Mouse (Mus musculus) cerebellum, postnatal 25 days (tissue): ENCODE measurements around the gene Exo1.

Experiments
- DNase-seq, 2 experiments: peaks; one replicate each; pipeline ENCODE4 v3.0.0; 2021; ENCODE audit warnings: mixed read lengths in 2 of 2

Gene Exo1

GRCm38 (mm10) chr1:175880453-175881296 lies at the start of gene Exo1:
Gene Exo1 (plus strand): TSS chr1:175880581.
- peak; percentile 89 to 90 for DNase-seq

GRCm38 (mm10) chr1:175855515-175855914 lies 24.9 kb upstream of the Exo1 start:
- DNase-seq, result no peak

- DNase-seq, result no peak
These were observed 13.3 kb upstream of the Exo1 start for GRCm38 (mm10) chr1:175867050-175867449.

- DNase-seq, result peak in 1 of 2 experiments; percentile 21
These were observed 12.8 kb upstream of the Exo1 start for GRCm38 (mm10) chr1:175867558-175867957.

GRCm38 (mm10) chr1:175870716-175871115 lies 9.7 kb upstream of the Exo1 start:
- no peak for DNase-seq

GRCm38 (mm10) chr1:175872028-175872816 lies 8.2 kb upstream of the Exo1 start:
- DNase-seq, result no peak

GRCm38 (mm10) chr1:175883398-175883797 lies 3.0 kb downstream of the Exo1 start:
- DNase-seq, result no peak

GRCm38 (mm10) chr1:175893263-175893662 lies 12.9 kb downstream of the Exo1 start:
- no peak for DNase-seq

- no peak for DNase-seq
These were observed 13.3 kb downstream of the Exo1 start for GRCm38 (mm10) chr1:175893726-175894125.

GRCm38 (mm10) chr1:175911207-175911606 lies 30.8 kb downstream of the Exo1 start:
- no peak for DNase-seq

GRCm38 (mm10) chr1:175912038-175912437 lies 31.7 kb downstream of the Exo1 start:
- DNase-seq, result no peak

GRCm38 (mm10) chr1:175913728-175914303 lies 33.4 kb downstream of the Exo1 start:
- DNase-seq, result no peak

GRCm38 (mm10) chr1:175920029-175920428 lies 39.6 kb downstream of the Exo1 start, which contains the start of gene Gm38100:
Gene Gm38100 (plus strand): TSS chr1:175920329.
- DNase-seq, result no peak

- DNase-seq, result no peak
These were observed 40.7 kb downstream of the Exo1 start for GRCm38 (mm10) chr1:175921091-175921490.

GRCm38 (mm10) chr1:175923848-175924787 lies 43.7 kb downstream of the Exo1 start:
- DNase-seq, result peak; percentile 75 to 86

- DNase-seq, result no peak
These were observed 51.0 kb downstream of the Exo1 start for GRCm38 (mm10) chr1:175931391-175931790.

- peak; percentile 73 to 86 for DNase-seq
These were observed 55.9 kb downstream of the Exo1 start for GRCm38 (mm10) chr1:175936282-175936737.

- DNase-seq, result no peak
These were observed 58.4 kb downstream of the Exo1 start for GRCm38 (mm10) chr1:175938731-175939130.

GRCm38 (mm10) chr1:175943168-175943567 lies 62.8 kb downstream of the Exo1 start:
- no peak for DNase-seq

GRCm38 (mm10) chr1:175946718-175947315 lies 66.4 kb downstream of the Exo1 start:
- DNase-seq, result no peak

- DNase-seq, result no peak
These were observed 70.0 kb downstream of the Exo1 start for GRCm38 (mm10) chr1:175950421-175950820.

GRCm38 (mm10) chr1:175950851-175951250 lies 70.5 kb downstream of the Exo1 start:
- DNase-seq, result peak in 1 of 2 experiments; percentile 15
